Mouse (Mus musculus) limb, embryonic 11.5 days (tissue): Measurements from ENCODE around the gene Lman1l. TPM values are rescaled to one million over a fixed set of nuclear protein-coding genes. Genes with fewer than 3 reads are reported as not detected.

ENCODE experiments used
- ATAC-seq: fragments of 200-750 bp; cut with Nextera tagmentation; 2 replicates; pipeline ENCODE4 v1.8.0; 2017; ENCODE audit warnings: low read depth; ENCODE audit not compliant: insufficient number of reproducible peaks, low FRiP score, low TSS enrichment
- DNase-seq: peaks from one replicate; pipeline ENCODE4 v3.0.0-alpha.2; 2015; ENCODE audit warnings: low spot score
- H3K27ac ChIP-seq: fragments of 300-500 bp; sonication (generic); replicated peaks from 2 replicates; pipeline ENCODE4 v1.5.1; 2014; ENCODE audit warnings: low read depth, mild to moderate bottlenecking, low read length
- H3K27me3 ChIP-seq: fragments of 300-500 bp; sonication (generic); 2 replicates; pipeline ENCODE4 v1.6.1; 2014; ENCODE audit warnings: mild to moderate bottlenecking, low read length, mixed read lengths; ENCODE audit not compliant: control insufficient read depth, insufficient read depth
- H3K36me3 ChIP-seq: fragments of 300-500 bp; sonication (generic); 2 replicates; pipeline ENCODE4 v1.6.1; 2014; ENCODE audit warnings: mild to moderate bottlenecking, low read length, moderate library complexity, mixed read lengths; ENCODE audit not compliant: control insufficient read depth, insufficient read depth
- H3K4me1 ChIP-seq: fragments of 300-500 bp; sonication (generic); 2 replicates; pipeline ENCODE4 v1.6.1; 2014; ENCODE audit warnings: low read length, mixed read lengths; ENCODE audit not compliant: control insufficient read depth, insufficient read depth
- H3K4me2 ChIP-seq: fragments of 300-500 bp; sonication (generic); 2 replicates; pipeline ENCODE4 v1.6.1; 2014; ENCODE audit warnings: low read depth, mild to moderate bottlenecking, moderate library complexity; ENCODE audit not compliant: severe bottlenecking
- H3K4me3 ChIP-seq: fragments of 300-500 bp; sonication (generic); 2 replicates; pipeline ENCODE4 v1.5.1; 2014; ENCODE audit warnings: low read depth, low read length
- H3K9ac ChIP-seq: fragments of 300-500 bp; sonication (generic); 2 replicates; pipeline ENCODE4 v1.6.1; 2014; ENCODE audit warnings: mild to moderate bottlenecking, low read length
- H3K9me3 ChIP-seq: fragments of 300-500 bp; sonication (generic); 2 replicates; pipeline ENCODE4 v1.6.1; 2016; ENCODE audit warnings: low read length; ENCODE audit not compliant: control insufficient read depth
- WGBS: fragments of 180-500 bp; shearing (Covaris S2); extraction: QIAGEN DNeasy Blood & Tissue Kit; methylation state at CpG from one replicate; pipeline ENCODE4 v1.1.7; 2014; 5-methylcytosine and 5-hydroxymethylcytosine counted together
- polyA plus RNA-seq: library from polyadenylated mRNA; unstranded; fragments of >200 nt; fragmentation: Nextera tagmentation; extraction: Ambion mirVana; gene quantifications from 2 replicates; pipeline ENCODE4 v1.2.1, GENCODE M21; 2014

The Lman1l gene
- polyA plus RNA-seq, 1 experiment from 2014 or later = not detected

DNA sequence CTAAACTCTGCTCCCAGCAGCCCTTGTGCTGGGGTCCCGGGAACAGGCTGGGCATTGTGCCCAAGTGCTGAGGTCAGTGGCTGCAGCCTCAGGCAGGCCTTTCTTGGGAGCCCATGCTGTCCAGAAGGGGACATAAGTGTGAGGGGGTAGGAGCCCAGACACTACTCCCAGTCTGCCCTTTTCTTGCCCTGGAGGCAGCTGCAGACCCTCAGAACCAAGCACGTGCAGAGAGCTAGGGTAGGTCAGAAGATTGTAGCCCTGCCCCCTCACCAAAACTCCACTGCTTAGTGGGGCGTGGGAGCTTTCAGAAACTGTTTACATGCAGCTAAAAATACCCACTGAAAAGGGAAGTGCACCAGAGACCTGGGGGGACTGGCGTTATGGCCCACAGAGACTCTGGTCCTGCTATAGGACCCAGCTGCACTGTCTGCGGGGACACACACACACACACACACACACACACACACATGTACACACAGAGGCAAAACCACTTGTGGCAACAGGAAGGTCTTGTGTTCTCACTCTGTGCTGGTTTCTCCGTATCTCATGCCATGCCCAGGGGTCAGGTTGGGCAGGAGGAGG lies 17.3 kb upstream of the Lman1l start:
- ATAC-seq (no peak), DNase-seq (no peak)
- Histone ChIP-seq H3K27me3 (no peaks in the 10 kb centered on the region), H3K36me3 (no peaks in the 10 kb centered on the region; the same call in 1 of the 2 replicates), H3K4me1 (peaks cover 51% of the 10 kb centered on the region), H3K27ac (peak overlapping the region; percentile 91), H3K9ac (no peak overlapping the region; the same call in 1 of the 2 replicates), H3K4me3 (no peak overlapping the region), H3K9me3 (no peaks in the 10 kb centered on the region), H3K4me2 (peak overlapping the region; percentile 41; the same call in 1 of the 2 replicates)
- 46% methylated on average over 6 of the region's 6 CpGs for WGBS

DNA sequence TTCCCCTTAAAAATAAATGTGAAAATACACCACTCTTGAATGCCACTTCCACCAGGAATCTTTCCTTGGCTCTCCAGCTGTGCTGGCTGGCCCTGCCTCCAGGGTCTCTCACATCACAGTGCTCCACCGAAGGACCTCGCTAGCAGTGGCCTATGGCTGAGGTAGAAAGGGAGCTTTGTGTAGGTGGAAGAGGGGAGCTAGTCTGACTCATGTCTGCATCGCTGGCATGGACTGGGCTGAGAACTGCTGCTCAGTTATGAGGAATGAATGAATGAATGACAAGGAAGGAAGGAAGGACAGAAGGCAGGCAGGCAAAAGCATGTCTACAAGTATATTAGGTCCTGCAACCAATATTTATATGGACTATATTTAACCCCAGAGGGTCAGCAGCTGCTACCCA lies 16.7 kb upstream of the Lman1l start:
- peak overlapping the region; percentile 10; the same call in 1 of the 2 replicates for H3K4me2 ChIP-seq
- DNase-seq (no peak), ATAC-seq (no peak)
- H3K9ac ChIP-seq = no peak overlapping the region
- 79% methylated on average over 3 of the region's 3 CpGs for WGBS
- peak overlapping the region; percentile 91 for H3K27ac ChIP-seq
- peaks cover 51% of the 10 kb centered on the region for H3K4me1 ChIP-seq
- H3K9me3 ChIP-seq = no peaks in the 10 kb centered on the region
- no peak overlapping the region for H3K4me3 ChIP-seq
- no peaks in the 10 kb centered on the region for H3K27me3 ChIP-seq
- no peaks in the 10 kb centered on the region; the same call in 1 of the 2 replicates for H3K36me3 ChIP-seq

DNA sequence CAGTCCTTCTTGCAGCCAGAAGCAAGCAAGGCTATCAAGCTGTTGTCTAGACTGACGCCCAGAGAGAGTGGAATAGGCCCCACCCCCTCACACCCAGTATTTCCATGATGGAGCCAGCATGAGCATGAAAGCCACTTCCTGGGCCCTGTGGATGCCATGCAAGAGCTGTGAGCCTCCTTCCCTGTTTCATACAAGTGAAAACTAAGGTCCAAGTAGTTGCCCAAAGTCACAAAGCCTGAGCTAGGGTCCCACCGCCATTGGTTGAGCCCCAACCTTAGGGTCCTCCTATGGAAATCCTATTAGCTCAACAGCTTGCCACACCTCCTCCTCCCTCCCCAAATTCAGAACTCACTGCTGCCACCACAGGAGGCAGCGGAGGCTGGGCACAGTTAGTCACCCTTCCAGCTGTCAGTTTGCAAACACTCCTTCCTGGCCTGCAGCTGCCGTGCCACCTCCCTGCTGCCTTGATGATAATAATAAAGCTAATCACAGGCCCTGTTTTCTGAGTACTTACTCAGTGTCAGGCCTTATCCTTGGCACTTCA lies 13.0 kb upstream of the Lman1l start:
- H3K27me3 ChIP-seq = no peaks in the 10 kb centered on the region
- no peak overlapping the region for H3K27ac ChIP-seq
- peaks cover 21% of the 10 kb centered on the region for H3K36me3 ChIP-seq
- peaks cover 17% of the 10 kb centered on the region for H3K4me1 ChIP-seq
- H3K4me3 ChIP-seq = no peak overlapping the region
- H3K4me2 ChIP-seq = no peak overlapping the region
- DNase-seq (no peak), ATAC-seq (no peak)
- no peak overlapping the region for H3K9ac ChIP-seq
- 44% methylated on average over 4 of the region's 4 CpGs for WGBS
- no peaks in the 10 kb centered on the region for H3K9me3 ChIP-seq

DNA sequence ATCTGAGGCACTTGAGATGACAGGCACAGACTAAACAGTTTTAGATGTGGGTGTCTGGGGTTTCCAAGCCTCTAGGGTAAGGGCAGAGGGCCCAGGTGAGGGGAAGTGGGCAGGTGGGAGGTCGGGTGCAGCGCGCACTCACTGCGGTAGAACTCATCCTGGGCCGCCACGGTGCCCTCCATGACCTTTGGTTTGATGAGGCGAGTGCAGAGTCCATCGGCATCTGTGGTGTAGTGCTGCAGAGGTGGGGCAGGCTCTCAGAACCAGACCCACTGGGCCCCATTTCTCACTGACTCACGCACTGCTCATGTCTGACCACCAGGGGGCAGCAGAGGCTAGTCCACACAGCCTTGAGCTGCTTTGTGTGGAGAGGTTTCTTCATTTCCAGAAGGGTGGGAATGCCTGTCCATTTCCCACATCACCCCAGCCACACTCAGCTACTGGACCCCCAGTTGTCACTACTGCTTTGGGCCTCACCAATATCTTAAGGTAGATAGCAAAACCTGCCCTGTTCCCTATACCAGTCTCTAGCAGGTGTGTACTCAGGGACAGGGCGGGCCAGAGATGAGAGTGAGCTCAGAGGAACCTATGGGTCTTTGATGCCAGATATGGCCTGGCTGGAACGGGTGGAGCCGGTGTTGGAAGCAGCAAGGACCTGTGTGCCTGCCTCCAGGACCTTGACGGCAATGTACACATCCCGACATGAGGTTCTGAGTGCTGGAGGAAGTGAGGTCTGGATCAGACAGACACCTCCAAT lies 8.7 kb upstream of the Lman1l start:
- DNase-seq (peak; percentile 87), ATAC-seq (peak; percentile 44; the same call in 1 of the 2 replicates)
- Histone ChIP-seq H3K27me3 (no peaks in the 10 kb centered on the region), H3K4me2 (no peak overlapping the region), H3K9ac (no peak overlapping the region), H3K4me3 (no peak overlapping the region), H3K27ac (no peak overlapping the region), H3K36me3 (peaks cover 35% of the 10 kb centered on the region), H3K9me3 (no peaks in the 10 kb centered on the region), H3K4me1 (0 out of 2 replicates have a peak, but pooled peaks cover 3% of the 10 kb centered on the region)
- 66% methylated on average over 14 of the region's 14 CpGs for WGBS

DNA sequence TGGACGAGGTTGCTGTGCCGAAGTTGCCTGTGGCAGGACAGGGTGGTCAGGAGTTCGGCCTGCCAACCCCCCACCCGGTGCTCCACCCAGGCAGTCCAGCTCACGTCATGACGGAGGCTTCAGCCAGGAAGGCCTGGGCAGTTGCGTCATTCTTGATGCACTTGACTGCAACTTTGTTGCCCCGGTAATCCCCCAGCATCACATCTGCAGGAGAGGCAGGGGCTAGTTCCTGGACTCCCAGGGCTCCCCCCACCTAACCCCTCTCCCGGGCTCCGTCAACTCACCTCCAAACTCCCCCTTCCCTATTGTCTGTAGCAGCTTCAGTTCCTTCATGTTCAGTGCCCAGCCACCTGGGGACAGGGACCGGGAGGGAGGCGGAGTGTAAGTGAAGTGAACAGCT lies 8.1 kb upstream of the Lman1l start:
- no peaks in the 10 kb centered on the region for H3K9me3 ChIP-seq
- H3K27me3 ChIP-seq = no peaks in the 10 kb centered on the region
- H3K36me3 ChIP-seq = peaks cover 35% of the 10 kb centered on the region
- DNase-seq (no peak), ATAC-seq (no peak)
- H3K9ac ChIP-seq = no peak overlapping the region
- no peak overlapping the region for H3K4me3 ChIP-seq
- H3K27ac ChIP-seq = no peak overlapping the region
- no peaks in the 10 kb centered on the region for H3K4me1 ChIP-seq
- no peak overlapping the region for H3K4me2 ChIP-seq
- 95% methylated on average over 12 of the region's 12 CpGs for WGBS

DNA sequence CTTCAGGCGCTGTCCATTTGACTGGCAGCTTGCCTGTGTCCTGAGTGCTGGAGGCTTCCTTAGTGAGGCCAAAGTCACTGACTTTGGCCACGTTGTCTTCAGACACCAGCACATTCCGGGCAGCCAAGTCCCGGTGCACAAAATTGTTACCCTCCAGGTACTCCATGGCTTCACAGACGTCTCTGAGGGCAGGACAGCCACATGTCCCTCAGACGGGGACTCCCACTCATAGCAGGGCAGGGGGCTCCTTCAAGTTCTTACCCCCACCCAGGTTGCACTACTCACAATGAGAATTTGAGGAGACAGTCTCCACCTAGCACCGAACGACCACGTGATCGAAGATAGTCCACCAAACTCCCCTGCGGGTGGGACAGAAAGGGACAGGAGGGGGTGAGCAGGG lies 7.3 kb upstream of the Lman1l start:
- WGBS = 92% methylated on average over 11 of the region's 11 CpGs
- ATAC-seq (no peak), DNase-seq (no peak)
- Histone ChIP-seq H3K36me3 (peaks cover 35% of the 10 kb centered on the region), H3K4me2 (no peak overlapping the region), H3K4me3 (no peak overlapping the region), H3K27ac (no peak overlapping the region), H3K4me1 (no peaks in the 10 kb centered on the region), H3K9ac (no peak overlapping the region), H3K9me3 (no peaks in the 10 kb centered on the region), H3K27me3 (no peaks in the 10 kb centered on the region)

DNA sequence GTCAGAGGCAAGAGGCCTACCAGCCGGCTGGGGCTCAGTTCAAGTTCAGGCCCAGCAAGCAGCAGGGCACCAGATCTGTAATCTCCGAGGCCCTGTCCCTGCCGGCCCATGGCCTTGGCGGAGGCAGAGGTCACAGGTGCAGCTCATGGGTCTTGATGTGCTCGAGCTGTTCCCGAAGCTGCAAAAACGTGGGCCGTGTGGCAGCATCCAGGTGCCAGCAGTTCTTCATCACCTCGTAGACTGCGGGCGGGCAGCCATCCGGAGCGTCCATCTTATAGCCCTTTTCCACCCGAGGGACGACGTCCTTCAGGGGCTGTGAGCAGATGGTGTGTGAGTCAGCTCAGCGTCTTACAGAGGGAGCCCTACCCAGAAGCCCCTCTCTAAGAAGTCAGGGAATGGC lies 6.6 kb upstream of the Lman1l start:
- H3K9ac ChIP-seq = no peak overlapping the region
- 92% methylated on average over 17 of the region's 17 CpGs for WGBS
- peaks cover 35% of the 10 kb centered on the region for H3K36me3 ChIP-seq

DNA sequence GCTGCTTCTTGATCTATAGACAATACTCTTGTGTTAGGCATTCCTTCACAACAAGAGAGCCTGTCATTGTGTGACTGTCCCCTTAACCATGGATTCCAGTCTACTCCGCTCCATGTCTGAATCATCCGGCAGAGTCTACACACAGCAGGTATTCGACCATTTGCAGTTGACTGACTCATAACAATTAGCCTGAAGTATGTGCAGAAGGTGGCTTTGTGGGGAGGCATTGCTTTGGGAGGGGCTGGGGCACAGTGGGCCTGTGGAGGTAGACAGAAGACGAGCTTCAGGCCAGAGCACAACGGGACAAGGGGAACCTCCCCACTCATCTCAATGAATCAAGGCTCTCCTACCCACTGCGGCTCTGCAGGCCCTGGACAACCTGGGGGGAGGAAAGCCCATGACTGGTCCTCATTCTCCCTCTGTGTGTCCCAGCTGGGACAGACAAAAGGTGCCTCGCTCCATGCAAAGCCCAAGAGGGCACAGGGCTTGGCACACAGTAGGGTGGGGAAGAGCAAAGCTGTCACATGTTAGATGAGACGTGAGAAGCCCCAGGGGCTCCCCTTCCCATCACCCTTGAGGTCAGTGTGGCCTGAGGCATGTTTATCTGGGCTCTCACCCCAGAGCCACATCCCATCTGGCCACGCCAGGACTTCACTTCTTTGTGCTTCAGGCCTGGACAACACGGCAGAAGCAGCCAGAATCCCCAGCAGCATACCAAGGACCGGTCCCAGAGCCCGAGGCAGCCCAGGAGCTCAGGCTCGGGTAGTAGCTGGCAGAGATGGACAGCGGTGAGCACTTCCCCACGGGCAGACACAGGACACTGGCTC lies 5.3 kb upstream of the Lman1l start:
- Histone ChIP-seq H3K4me1 (no peaks in the 10 kb centered on the region), H3K27ac (no peak overlapping the region), H3K4me3 (no peak overlapping the region), H3K4me2 (no peak overlapping the region), H3K27me3 (no peaks in the 10 kb centered on the region), H3K9me3 (no peaks in the 10 kb centered on the region), H3K36me3 (peaks cover 34% of the 10 kb centered on the region), H3K9ac (no peak overlapping the region)
- ATAC-seq (no peak), DNase-seq (no peak)
- 90% methylated on average over 15 of the region's 15 CpGs for WGBS

More for the DNA sequence above, 6.6 kb upstream of the Lman1l start:
- Histone ChIP-seq H3K27ac (no peak overlapping the region), H3K4me3 (no peak overlapping the region), H3K4me2 (no peak overlapping the region), H3K9me3 (no peaks in the 10 kb centered on the region), H3K4me1 (no peaks in the 10 kb centered on the region), H3K27me3 (no peaks in the 10 kb centered on the region)
- DNase-seq (no peak), ATAC-seq (no peak)
